ENCODE assay signal across 8 mouse cellular contexts in the genomic region with DNA sequence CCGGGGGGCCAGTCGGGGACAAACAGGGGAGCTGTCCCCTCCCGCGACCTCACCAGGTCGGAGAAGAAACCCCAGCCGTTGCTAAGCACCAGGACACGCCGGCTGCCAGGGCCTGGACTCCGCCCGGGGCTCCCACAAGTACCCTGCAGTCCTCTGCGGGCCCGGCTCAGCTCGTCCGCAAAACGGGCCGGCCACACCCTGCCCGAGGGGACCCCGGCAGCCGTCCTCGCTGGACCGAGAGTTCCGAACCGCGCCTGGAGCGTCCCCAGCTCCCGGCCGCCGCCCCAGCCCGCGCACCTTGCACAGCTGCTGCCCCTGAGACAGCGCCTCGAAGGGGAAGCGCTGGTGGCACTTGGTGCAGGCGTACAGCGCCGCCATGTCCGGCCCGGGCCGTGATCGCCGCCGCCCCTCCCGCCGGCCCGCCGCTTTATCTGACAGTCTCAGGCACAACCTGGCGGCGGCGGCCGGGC. TPM values are rescaled to one million over a fixed set of nuclear protein-coding genes. Genes with fewer than 3 reads are reported as not detected.
DNase-seq lines count a peak whose midpoint lies in the region; ATAC-seq and TF ChIP-seq lines count a peak whose summit lies in the region.

No protein-coding gene starts in this region.

- peak overlapping the region; percentile 97 for H3K27ac ChIP-seq in cortical plate, adult 2 months (ENCODE audit: insufficient read depth, low read length)
- peak overlapping the region; percentile 82 for H3K27ac ChIP-seq in forebrain, postnatal 0 days (ENCODE audit: low read depth, low read length)
- H3K27ac ChIP-seq in limb, embryonic 11.5 days (replicated peaks; ENCODE audit: low read depth, low read length), result peak overlapping the region; percentile 4; the same call in 1 of the 2 replicates
- H3K27ac ChIP-seq in midbrain, embryonic 12.5 days (replicated peaks), result peak overlapping the region; percentile 86

- peak; percentile 14 for ATAC-seq in forebrain, postnatal 0 days
- ATAC-seq in limb, embryonic 11.5 days (ENCODE audit: insufficient number of reproducible peaks, low FRiP score, low TSS enrichment, low read depth), result peak; percentile 26
- peak; percentile 55; the same call in 1 of the 2 replicates for ATAC-seq in midbrain, embryonic 12.5 days (ENCODE audit: low FRiP score, low read depth)
- no peak for ATAC-seq in activated CD4-positive, CD25-positive, alpha-beta regulatory T cell, adult 4 months

- TF ChIP-seq POLR2A in cortical plate, adult 2 months (IDR thresholded peaks at IDR 0.05; ENCODE audit: extremely low read depth, insufficient read depth, low read length), result 0 out of 2 replicates have a peak, but pooled peaks have one; percentile 33

- peak overlapping the region; percentile 95 for H3K4me3 ChIP-seq in cortical plate, adult 2 months (ENCODE audit: insufficient read depth, low read length)
- H3K4me3 ChIP-seq in forebrain, postnatal 0 days (ENCODE audit: low read depth, low read length), result peak overlapping the region; percentile 92
- H3K4me3 ChIP-seq in limb, embryonic 11.5 days (ENCODE audit: low read depth, low read length), result peak overlapping the region; percentile 59
- peak overlapping the region; percentile 98 for H3K4me3 ChIP-seq in midbrain, embryonic 12.5 days

- no peaks in the 10 kb centered on the region for H3K9me3 ChIP-seq in forebrain, postnatal 0 days (ENCODE audit: low read length)
- no peaks in the 10 kb centered on the region for H3K9me3 ChIP-seq in limb, embryonic 11.5 days (ENCODE audit: control insufficient read depth, low read length)
- no peaks in the 10 kb centered on the region for H3K9me3 ChIP-seq in midbrain, embryonic 12.5 days

- under 1% methylated on average over 46 of the region's 50 CpGs for WGBS in forebrain, postnatal 0 days
- under 1% methylated on average over 50 of the region's 50 CpGs for WGBS in limb, embryonic 11.5 days
- WGBS in midbrain, embryonic 12.5 days, result under 1% methylated on average over 50 of the region's 50 CpGs

- peak; percentile 74 for DNase-seq in retina, postnatal 1 day
- DNase-seq in retina, embryonic 14.5 days (ENCODE audit: low spot score), result no peak
- no peak for DNase-seq in forebrain, postnatal 0 days
- DNase-seq in limb, embryonic 11.5 days (ENCODE audit: low spot score), result peak; percentile 64
- DNase-seq in cerebellum, adult 11-12 months, result no peak

- H3K4me1 ChIP-seq in cortical plate, adult 2 months (ENCODE audit: control insufficient read depth, insufficient read depth, low read length), result peaks cover 1% of the 10 kb centered on the region; the same call in 1 of the 2 replicates
- H3K4me1 ChIP-seq in forebrain, postnatal 0 days (ENCODE audit: insufficient read depth), result peaks cover 4% of the 10 kb centered on the region; the same call in 1 of the 2 replicates
- H3K4me1 ChIP-seq in limb, embryonic 11.5 days (ENCODE audit: control insufficient read depth, insufficient read depth, low read length), result no peaks in the 10 kb centered on the region
- H3K4me1 ChIP-seq in midbrain, embryonic 12.5 days, result peaks cover 11% of the 10 kb centered on the region

- H3K27me3 ChIP-seq in forebrain, postnatal 0 days (ENCODE audit: insufficient read depth, low read length), result no peaks in the 10 kb centered on the region
- no peaks in the 10 kb centered on the region for H3K27me3 ChIP-seq in limb, embryonic 11.5 days (ENCODE audit: control insufficient read depth, insufficient read depth, low read length)
- H3K27me3 ChIP-seq in midbrain, embryonic 12.5 days, result no peaks in the 10 kb centered on the region

- H3K9ac ChIP-seq in forebrain, postnatal 0 days, result peak overlapping the region; percentile 84
- H3K9ac ChIP-seq in limb, embryonic 11.5 days (ENCODE audit: low read length), result peak overlapping the region; percentile 52
- peak overlapping the region; percentile 94 for H3K9ac ChIP-seq in midbrain, embryonic 12.5 days (replicated peaks)

- TF ChIP-seq CTCF in cortical plate, adult 2 months (IDR thresholded peaks at IDR 0.05; ENCODE audit: extremely low read depth, insufficient read depth, low read length), result no peak
- no peak; the same call in 1 of the 2 replicates for TF ChIP-seq CTCF in forebrain, postnatal 0 days (IDR thresholded peaks at IDR 0.05; ENCODE audit: low read depth)

- H3K36me3 ChIP-seq in forebrain, postnatal 0 days (ENCODE audit: insufficient read depth), result peaks cover 2% of the 10 kb centered on the region; the same call in 1 of the 2 replicates
- no peaks in the 10 kb centered on the region for H3K36me3 ChIP-seq in limb, embryonic 11.5 days (ENCODE audit: control insufficient read depth, insufficient read depth, low read length)
- H3K36me3 ChIP-seq in midbrain, embryonic 12.5 days, result peaks cover 16% of the 10 kb centered on the region

- peak overlapping the region; percentile 61 for H3K4me2 ChIP-seq in forebrain, postnatal 0 days (ENCODE audit: low read depth)
- peak overlapping the region; percentile 57 for H3K4me2 ChIP-seq in limb, embryonic 11.5 days (ENCODE audit: low read depth, severe bottlenecking)
- peak overlapping the region; percentile 77 for H3K4me2 ChIP-seq in midbrain, embryonic 12.5 days (replicated peaks)

RNA-seq across cellular contexts. Expression of gene Fam76a, which starts 0.3 kb away (rescaled TPM):
- polyA plus RNA-seq in cortical plate, adult 2 months (2012; rRNA removed), result 40.2 and 40.3 TPM in 2 replicates
- 27.9 and 29.8 TPM in 2 replicates for total RNA-seq in forebrain, postnatal 0 days (2014; rRNA removed)
- 28.0 and 41.0 TPM in 2 replicates for polyA plus RNA-seq in forebrain, postnatal 0 days (2015; fragmentation: Nextera tagmentation; extraction: Ambion mirVana)
- polyA plus RNA-seq in limb, embryonic 11.5 days (2014; fragmentation: Nextera tagmentation; extraction: Ambion mirVana), result 30.1 and 32.9 TPM in 2 replicates
- 32.1 and 35.3 TPM in 2 replicates for polyA plus RNA-seq in midbrain, embryonic 12.5 days (2016; fragmentation: Nextera tagmentation; extraction: Ambion mirVana)
- 10 to 100 TPM; 17.3 to 19.3 TPM for polyA plus RNA-seq in activated CD4-positive, CD25-positive, alpha-beta regulatory T cell, adult 4 months (2017; shearing (Covaris generic))

RNA-seq across cellular contexts. Expression of gene Stx12, which starts 37.8 kb away (rescaled TPM):
- 92.3 and 96.3 TPM in 2 replicates for polyA plus RNA-seq in cortical plate, adult 2 months (2012; rRNA removed)
- 168 and 180 TPM in 2 replicates for total RNA-seq in forebrain, postnatal 0 days (2014; rRNA removed)
- polyA plus RNA-seq in forebrain, postnatal 0 days (2015; fragmentation: Nextera tagmentation; extraction: Ambion mirVana), result 163 and 170 TPM in 2 replicates
- polyA plus RNA-seq in limb, embryonic 11.5 days (2014; fragmentation: Nextera tagmentation; extraction: Ambion mirVana), result 58.5 and 62.8 TPM in 2 replicates
- 99.1 and 99.2 TPM in 2 replicates for polyA plus RNA-seq in midbrain, embryonic 12.5 days (2016; fragmentation: Nextera tagmentation; extraction: Ambion mirVana)
- 10 to 100 TPM; 33.0 to 36.2 TPM for polyA plus RNA-seq in activated CD4-positive, CD25-positive, alpha-beta regulatory T cell, adult 4 months (2017; shearing (Covaris generic))

RNA-seq across cellular contexts. Expression of gene Fgr, which starts 51.8 kb away (rescaled TPM):
- 0.11 and 0.15 TPM in 2 replicates for polyA plus RNA-seq in cortical plate, adult 2 months (2012; rRNA removed)
- not detected in 2 replicates for total RNA-seq in forebrain, postnatal 0 days (2014; rRNA removed)
- 0.06 TPM in 2 replicates for polyA plus RNA-seq in forebrain, postnatal 0 days (2015; fragmentation: Nextera tagmentation; extraction: Ambion mirVana)
- 0.17 and 0.35 TPM in 2 replicates for polyA plus RNA-seq in limb, embryonic 11.5 days (2014; fragmentation: Nextera tagmentation; extraction: Ambion mirVana)
- 0.08 and 0.12 TPM in 2 replicates for polyA plus RNA-seq in midbrain, embryonic 12.5 days (2016; fragmentation: Nextera tagmentation; extraction: Ambion mirVana)
- 1 to 10 TPM; 4.2 TPM for polyA plus RNA-seq in activated CD4-positive, CD25-positive, alpha-beta regulatory T cell, adult 4 months (2017; shearing (Covaris generic))

Comparison
In these comparisons a context has a peak if more than half of its experiments do, and no peak if none do; other contexts are left out.
1. DNase-seq: peak in retina, postnatal 1 day (single experiment) and limb, embryonic 11.5 days (single experiment); none in retina, embryonic 14.5 days (single experiment), forebrain, postnatal 0 days (single experiment) and cerebellum, adult 11-12 months (single experiment).
2. H3K27ac ChIP-seq: peak in every context shown above with its lines; median percentile 97 in cortical plate, adult 2 months; 86 in midbrain, embryonic 12.5 days; 82 in forebrain, postnatal 0 days; 4 in limb, embryonic 11.5 days.
3. Peak in every context shown above with its lines, with median percentiles within 50 percentile points of each other: H3K4me3 ChIP-seq, H3K4me2 ChIP-seq and H3K9ac ChIP-seq.